Mouse (Mus musculus) E14TG2a.4 (cell line): ENCODE results near the gene Rplp2.

Experiments
- CTCF ChIP-seq: conservative IDR thresholded peaks from 2 replicates; pipeline ENCODE4 v1.5.1; 2014; ENCODE audit warnings: low read length
- NANOG ChIP-seq: IDR thresholded peaks from 2 replicates; pipeline ENCODE4 v1.6.1; 2014; ENCODE audit warnings: borderline replicate concordance, low read length, mixed read lengths

- TF ChIP-seq CTCF, result no peak
- TF ChIP-seq NANOG, result no peak
Measured at GRCm38 (mm10) chr7:141495379-141495778, 48.2 kb downstream of the Rplp2 start.
